Mouse (Mus musculus) kidney, embryonic 15.5 days (tissue): ENCODE results near the gene Amz2. TPM values are rescaled to one million over a fixed set of nuclear protein-coding genes. Genes with fewer than 3 reads are reported as not detected.
A peak's percentile ranks its signal among the peaks of the same experiment; 100 is the strongest.

Experiments
- ATAC-seq: fragments of 200-750 bp; cut with Nextera tagmentation; replicated peaks from 2 replicates; pipeline ENCODE4 v1.8.0; 2017; ENCODE audit warnings: moderate TSS enrichment; ENCODE audit not compliant: low FRiP score
- H3K27ac ChIP-seq: fragments of 300-500 bp; sonication (generic); 2 replicates; pipeline ENCODE4 v1.5.1; 2015; ENCODE audit warnings: mild to moderate bottlenecking, inconsistent platforms
- H3K27me3 ChIP-seq: fragments of 300-500 bp; sonication (generic); 2 replicates; pipeline ENCODE4 v1.6.1; 2015; ENCODE audit warnings: inconsistent platforms
- H3K36me3 ChIP-seq: fragments of 300-500 bp; sonication (generic); 2 replicates; pipeline ENCODE4 v1.6.1; 2015; ENCODE audit warnings: inconsistent platforms
- H3K4me1 ChIP-seq: fragments of 300-500 bp; sonication (generic); 2 replicates; pipeline ENCODE4 v1.6.1; 2015; ENCODE audit warnings: inconsistent platforms
- H3K4me2 ChIP-seq: fragments of 300-500 bp; sonication (generic); 2 replicates; pipeline ENCODE4 v1.6.1; 2015; ENCODE audit warnings: moderate library complexity, mild to moderate bottlenecking, inconsistent platforms
- H3K4me3 ChIP-seq: fragments of 300-500 bp; sonication (generic); replicated peaks from 2 replicates; pipeline ENCODE4 v1.5.1; 2015; ENCODE audit warnings: mild to moderate bottlenecking, inconsistent platforms
- H3K9ac ChIP-seq: fragments of 300-500 bp; sonication (generic); 2 replicates; pipeline ENCODE4 v1.6.1; 2015; ENCODE audit warnings: mild to moderate bottlenecking, inconsistent platforms
- H3K9me3 ChIP-seq: fragments of 300-500 bp; sonication (generic); replicated peaks from 2 replicates; pipeline ENCODE4 v1.6.1; 2016; ENCODE audit warnings: inconsistent platforms
- WGBS: fragments of 180-500 bp; shearing (Covaris S2); methylation state at CpG from one replicate; pipeline ENCODE4 v1.1.7; 2015; ENCODE audit warnings: mixed read lengths; 5-methylcytosine and 5-hydroxymethylcytosine counted together
- polyA plus RNA-seq: library from polyadenylated mRNA; unstranded; fragments of >200 nt; fragmentation: Nextera tagmentation; extraction: Ambion mirVana; gene quantifications from 2 replicates; pipeline ENCODE4 v1.2.1, GENCODE M21; 2015

Amz2 gene
- polyA plus RNA-seq, 1 experiment from 2014 or later, result 44.6 TPM

DNA sequence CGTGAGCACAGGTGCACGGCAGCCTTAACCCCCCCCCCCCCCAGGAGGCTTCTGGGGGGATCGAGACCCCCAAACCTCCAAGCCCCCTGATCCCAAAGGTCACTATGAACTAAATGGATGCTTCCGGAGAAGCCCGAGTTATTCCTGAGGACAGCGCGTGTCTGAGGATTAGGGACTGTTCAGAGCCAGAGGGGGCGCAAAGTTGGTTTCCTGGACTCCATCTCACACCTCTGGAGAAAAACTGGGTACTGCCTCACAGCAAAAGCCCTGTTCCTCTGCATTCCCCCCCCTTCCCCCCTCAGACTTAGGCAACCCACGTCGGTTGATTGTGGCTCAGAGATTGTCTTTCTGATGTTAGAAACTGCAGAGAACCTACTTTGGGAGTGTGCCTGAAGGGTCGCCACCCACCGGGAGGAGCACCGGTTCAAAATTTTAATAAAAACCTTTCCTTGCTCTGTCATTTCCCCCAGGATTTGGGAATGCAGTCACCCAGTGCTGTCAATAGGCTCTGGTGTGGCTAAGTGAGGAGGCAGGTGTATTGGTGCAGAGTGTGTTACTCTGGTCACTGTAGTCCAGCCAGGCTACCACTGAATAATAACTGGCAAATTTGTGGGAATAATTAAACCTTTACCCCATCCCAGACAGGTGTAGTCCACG, 48.5 kb downstream of the Amz2 start:
- H3K36me3 ChIP-seq, result no peaks in the 10 kb centered on the region
- peak overlapping the region; percentile 73 for H3K4me3 ChIP-seq
- H3K27ac ChIP-seq, result peak overlapping the region; percentile 93
- peak; percentile 20 for ATAC-seq
- peak overlapping the region; percentile 94 for H3K9ac ChIP-seq
- H3K4me1 ChIP-seq, result peaks cover 50% of the 10 kb centered on the region
- H3K9me3 ChIP-seq, result no peaks in the 10 kb centered on the region
- WGBS, result 10% methylated on average over 14 of the region's 14 CpGs
- H3K27me3 ChIP-seq, result 0 out of 2 replicates have a peak, but pooled peaks cover 4% of the 10 kb centered on the region
- H3K4me2 ChIP-seq, result peak overlapping the region; percentile 96

DNA sequence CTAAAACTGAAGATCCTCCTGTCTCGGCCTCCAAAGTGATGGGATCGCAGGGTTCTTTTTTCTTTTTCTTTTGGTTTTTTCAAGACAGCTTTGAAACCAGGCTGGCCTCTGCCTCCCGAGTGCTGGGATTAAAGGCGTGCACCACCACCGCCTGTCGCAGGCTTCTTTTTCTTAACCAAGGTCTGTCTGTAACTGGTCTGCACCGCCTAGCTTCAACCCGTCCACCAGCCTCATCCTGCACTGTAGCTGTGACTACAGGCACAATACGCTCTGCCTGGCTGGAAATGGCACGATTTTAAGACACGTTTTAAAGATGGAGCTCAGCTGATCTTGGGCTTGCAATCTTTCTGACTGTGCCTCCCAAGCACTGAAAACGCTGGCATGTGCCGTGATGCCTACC, 49.1 kb downstream of the Amz2 start:
- H3K4me2 ChIP-seq, result no peak overlapping the region
- 0 out of 2 replicates have a peak, but pooled peaks cover 4% of the 10 kb centered on the region for H3K27me3 ChIP-seq
- no peak overlapping the region for H3K4me3 ChIP-seq
- no peak for ATAC-seq
- H3K36me3 ChIP-seq, result no peaks in the 10 kb centered on the region
- peaks cover 50% of the 10 kb centered on the region for H3K4me1 ChIP-seq
- H3K9ac ChIP-seq, result no peak overlapping the region
- no peak overlapping the region for H3K27ac ChIP-seq
- no peaks in the 10 kb centered on the region for H3K9me3 ChIP-seq
- WGBS, result 88% methylated on average over 13 of the region's 13 CpGs

GRCm38 (mm10) chr11:109475717-109476116, 50.0 kb downstream of the Amz2 start:
- Histone ChIP-seq H3K36me3 (no peaks in the 10 kb centered on the region), H3K9me3 (no peaks in the 10 kb centered on the region), H3K4me3 (no peak overlapping the region), H3K4me2 (no peak overlapping the region), H3K27me3 (0 out of 2 replicates have a peak, but pooled peaks cover 4% of the 10 kb centered on the region), H3K9ac (no peak overlapping the region), H3K4me1 (peaks cover 44% of the 10 kb centered on the region), H3K27ac (0 out of 2 replicates have a peak overlapping the region, but pooled peaks have one; percentile 18)
- no peak for ATAC-seq
- 68% methylated on average over 4 of the region's 4 CpGs for WGBS

- Histone ChIP-seq H3K27me3 (0 out of 2 replicates have a peak, but pooled peaks cover 4% of the 10 kb centered on the region), H3K9ac (no peak overlapping the region), H3K36me3 (no peaks in the 10 kb centered on the region), H3K9me3 (no peaks in the 10 kb centered on the region), H3K4me1 (peaks cover 39% of the 10 kb centered on the region), H3K4me2 (no peak overlapping the region), H3K4me3 (no peak overlapping the region), H3K27ac (no peak overlapping the region)
- WGBS, result 64% methylated on average over 2 of the region's 2 CpGs
- ATAC-seq, result no peak
Observed at GRCm38 (mm10) chr11:109476241-109476640, 50.5 kb downstream of the Amz2 start.

- Histone ChIP-seq H3K27ac (no peak overlapping the region), H3K4me1 (peaks cover 35% of the 10 kb centered on the region), H3K4me2 (no peak overlapping the region), H3K36me3 (no peaks in the 10 kb centered on the region), H3K9me3 (no peaks in the 10 kb centered on the region), H3K9ac (no peak overlapping the region), H3K27me3 (0 out of 2 replicates have a peak, but pooled peaks cover 4% of the 10 kb centered on the region), H3K4me3 (no peak overlapping the region)
- 44% methylated on average over 6 of the region's 6 CpGs for WGBS
- no peak for ATAC-seq
Observed at GRCm38 (mm10) chr11:109476653-109477052, 50.9 kb downstream of the Amz2 start.

DNA sequence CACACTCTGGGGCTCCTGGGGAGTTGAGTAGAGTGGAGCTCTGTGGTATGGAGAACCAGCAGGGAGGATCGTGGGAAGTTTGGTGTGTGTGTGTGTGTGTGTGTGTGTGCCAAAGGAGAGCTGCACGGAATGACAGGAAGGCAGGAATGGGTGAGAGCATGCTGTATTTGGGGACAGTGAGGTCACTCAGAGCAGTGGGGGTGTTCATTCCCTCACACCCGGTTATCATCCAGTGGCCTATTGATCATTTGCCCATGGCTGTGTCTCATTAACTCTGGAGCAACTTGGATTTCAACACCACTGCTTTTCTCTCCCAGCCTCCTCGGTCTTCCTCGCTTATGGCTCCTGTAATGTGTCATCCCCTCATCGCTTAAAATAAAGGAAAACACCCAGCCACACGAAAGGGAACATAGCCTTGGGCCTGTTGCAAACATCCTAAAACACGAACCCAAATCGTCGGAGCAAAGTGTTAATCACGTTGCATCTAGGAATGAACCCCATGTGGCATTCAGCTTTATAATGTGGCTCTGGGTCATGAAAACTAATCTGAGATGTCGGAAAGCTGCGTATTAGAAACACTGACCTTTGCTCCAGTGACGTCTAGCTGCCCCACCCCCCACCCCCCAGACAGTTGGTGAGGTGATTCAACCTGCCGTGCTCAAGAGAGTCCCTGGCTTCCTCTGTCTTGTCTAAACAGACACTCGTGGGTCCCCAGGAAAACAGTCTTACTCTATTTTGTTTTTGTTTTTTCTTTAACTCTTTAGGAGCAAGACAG, 52.0 kb downstream of the Amz2 start:
- Histone ChIP-seq H3K9me3 (no peaks in the 10 kb centered on the region), H3K36me3 (no peaks in the 10 kb centered on the region), H3K4me2 (no peak overlapping the region), H3K4me1 (peaks cover 26% of the 10 kb centered on the region), H3K27me3 (0 out of 2 replicates have a peak, but pooled peaks cover 4% of the 10 kb centered on the region), H3K4me3 (no peak overlapping the region), H3K27ac (no peak overlapping the region), H3K9ac (no peak overlapping the region)
- 37% methylated on average over 16 of the region's 16 CpGs for WGBS
- ATAC-seq, result no peak

GRCm38 (mm10) chr11:109479575-109480285, 54.0 kb downstream of the Amz2 start:
- WGBS, result 71% methylated on average over 15 of the region's 16 CpGs
- Histone ChIP-seq H3K36me3 (no peaks in the 10 kb centered on the region), H3K9ac (no peak overlapping the region), H3K9me3 (no peaks in the 10 kb centered on the region), H3K27me3 (0 out of 2 replicates have a peak, but pooled peaks cover 4% of the 10 kb centered on the region), H3K27ac (no peak overlapping the region), H3K4me3 (no peak overlapping the region), H3K4me2 (no peak overlapping the region), H3K4me1 (peaks cover 20% of the 10 kb centered on the region)
- no peak for ATAC-seq

DNA sequence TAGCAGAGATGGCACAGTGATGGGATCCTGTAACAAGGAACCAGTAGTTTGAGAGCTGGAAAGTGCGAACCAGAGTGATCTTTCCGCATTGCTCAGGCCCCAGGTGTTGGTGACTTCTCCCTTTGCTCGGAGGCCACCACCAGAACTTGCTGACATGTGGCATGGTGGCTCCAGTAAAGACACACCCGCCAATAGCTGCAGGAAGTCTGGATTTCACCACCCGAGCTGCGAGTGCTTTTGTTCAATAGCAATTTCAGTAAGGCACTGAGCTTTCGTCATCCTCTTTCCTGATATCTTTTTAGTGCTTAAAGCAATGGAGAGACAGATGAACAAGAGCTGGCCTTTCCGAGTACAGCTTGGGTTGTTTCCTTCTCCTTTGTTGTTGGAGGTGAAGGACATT, 54.7 kb downstream of the Amz2 start:
- 82% methylated on average over 8 of the region's 8 CpGs for WGBS
- no peak for ATAC-seq
- no peak overlapping the region for H3K4me2 ChIP-seq
- peaks cover 22% of the 10 kb centered on the region for H3K4me1 ChIP-seq
- H3K27me3 ChIP-seq, result 0 out of 2 replicates have a peak, but pooled peaks cover 4% of the 10 kb centered on the region
- no peak overlapping the region for H3K4me3 ChIP-seq
- H3K36me3 ChIP-seq, result no peaks in the 10 kb centered on the region
- H3K9me3 ChIP-seq, result no peaks in the 10 kb centered on the region
- no peak overlapping the region for H3K9ac ChIP-seq
- H3K27ac ChIP-seq, result no peak overlapping the region

- no peak overlapping the region for H3K4me2 ChIP-seq
- 0 out of 2 replicates have a peak, but pooled peaks have one; percentile 56 for ATAC-seq
Observed at GRCm38 (mm10) chr11:109485398-109486045, 59.8 kb downstream of the Amz2 start.

GRCm38 (mm10) chr11:109487111-109487510, 61.4 kb downstream of the Amz2 start:
- H3K4me3 ChIP-seq, result no peak overlapping the region
- H3K9ac ChIP-seq, result no peak overlapping the region
- no peaks in the 10 kb centered on the region for H3K9me3 ChIP-seq
- no peaks in the 10 kb centered on the region for H3K36me3 ChIP-seq
- H3K27me3 ChIP-seq, result no peaks in the 10 kb centered on the region
- ATAC-seq, result no peak
- H3K27ac ChIP-seq, result no peak overlapping the region
- H3K4me2 ChIP-seq, result no peak overlapping the region
- WGBS, result 50% methylated on average over 1 of the region's 1 CpGs
- 0 out of 2 replicates have a peak, but pooled peaks cover 7% of the 10 kb centered on the region for H3K4me1 ChIP-seq

More at GRCm38 (mm10) chr11:109485398-109486045, 59.8 kb downstream of the Amz2 start:
- Histone ChIP-seq H3K9ac (no peak overlapping the region), H3K27me3 (no peaks in the 10 kb centered on the region), H3K36me3 (no peaks in the 10 kb centered on the region), H3K4me1 (0 out of 2 replicates have a peak, but pooled peaks cover 7% of the 10 kb centered on the region), H3K4me3 (no peak overlapping the region), H3K9me3 (no peaks in the 10 kb centered on the region), H3K27ac (no peak overlapping the region)
- 62% methylated on average over 15 of the region's 15 CpGs for WGBS

GRCm38 (mm10) chr11:109487991-109488684, 62.4 kb downstream of the Amz2 start:
- H3K36me3 ChIP-seq, result no peaks in the 10 kb centered on the region
- no peak overlapping the region for H3K4me3 ChIP-seq
- WGBS, result 64% methylated on average over 10 of the region's 10 CpGs
- H3K9ac ChIP-seq, result no peak overlapping the region
- H3K27ac ChIP-seq, result no peak overlapping the region
- no peak overlapping the region for H3K4me2 ChIP-seq
- no peak for ATAC-seq
- 0 out of 2 replicates have a peak, but pooled peaks cover 7% of the 10 kb centered on the region for H3K4me1 ChIP-seq
- no peaks in the 10 kb centered on the region for H3K27me3 ChIP-seq
- no peaks in the 10 kb centered on the region for H3K9me3 ChIP-seq
